Mouse (Mus musculus) ovary, postnatal 36 days (tissue): ENCODE measurements around the gene Pdzrn3.

ENCODE experiments used
- DNase-seq: peaks from one replicate; pipeline ENCODE4 v3.0.0; 2022; ENCODE audit warnings: low spot score, mixed read lengths

The Pdzrn3 gene

GRCm38 (mm10) chr6:101377167-101377934 is at the start of gene Pdzrn3:
Pdzrn3 (minus strand) TSS chr6:101377897.
- peak; percentile 57 for DNase-seq

DNA sequence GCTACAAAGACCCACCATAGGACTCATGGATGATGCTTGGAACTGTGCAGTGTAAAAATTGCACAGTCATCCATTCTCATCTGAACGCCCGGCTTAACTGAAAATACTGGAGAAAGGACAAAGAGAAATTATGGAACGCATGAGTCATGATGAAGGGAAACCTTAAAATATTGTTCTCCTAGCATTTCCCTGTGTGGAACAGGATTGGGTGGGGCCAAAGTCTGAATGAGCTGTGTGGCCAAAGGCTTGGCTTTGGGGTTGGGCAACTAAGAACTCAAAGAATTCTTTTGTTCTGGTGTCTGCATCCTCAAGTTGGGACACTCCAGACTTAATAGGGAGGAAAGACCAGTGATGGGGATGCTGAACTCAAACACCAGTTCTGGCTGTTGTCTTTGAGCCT is 49.6 kb upstream of the Pdzrn3 start:
- no peak for DNase-seq

- DNase-seq = no peak
These were observed 48.6 kb upstream of the Pdzrn3 start for GRCm38 (mm10) chr6:101426301-101426700.

DNA sequence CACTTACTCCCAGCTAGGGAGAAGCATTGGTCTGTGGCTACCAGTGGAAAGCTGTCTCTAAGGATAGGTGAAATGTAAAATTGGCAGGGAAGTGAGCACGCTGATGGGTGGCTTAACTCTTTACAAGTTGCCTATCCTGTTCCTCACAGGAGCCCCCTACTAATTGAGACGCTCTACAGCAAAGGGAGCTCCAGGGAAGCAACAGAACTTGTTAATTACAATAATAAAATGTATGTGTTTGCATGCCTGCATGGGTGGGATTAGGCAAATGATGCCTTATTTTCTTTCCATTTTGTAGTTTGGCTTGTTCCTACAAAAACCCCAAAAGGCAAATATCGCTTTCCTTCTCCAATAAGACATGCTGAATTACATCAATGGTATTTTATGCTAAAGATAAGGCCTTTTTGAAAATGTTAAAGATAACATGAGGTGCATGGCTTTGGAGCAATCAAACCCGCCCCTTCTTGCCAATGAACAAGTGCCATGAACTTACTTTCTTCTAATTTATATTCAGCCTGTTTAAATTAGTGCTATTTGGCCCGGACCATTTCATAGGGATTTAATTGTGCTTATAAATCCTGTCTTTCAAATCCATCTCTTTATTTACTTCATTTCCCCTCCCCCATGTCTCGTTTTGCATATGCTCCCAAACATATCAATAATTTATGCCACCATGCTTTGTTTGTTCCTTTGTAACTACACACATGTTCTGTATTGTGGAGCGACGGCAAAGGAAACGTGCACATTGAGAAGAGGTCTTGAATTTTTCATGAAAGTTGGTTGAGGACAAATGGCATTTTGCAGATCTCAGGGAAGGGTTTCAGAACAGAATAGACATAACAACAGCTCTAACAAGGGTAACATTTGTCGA is 44.6 kb upstream of the Pdzrn3 start:
- no peak for DNase-seq

GRCm38 (mm10) chr6:101418213-101418612 is 40.5 kb upstream of the Pdzrn3 start:
- no peak for DNase-seq

- no peak for DNase-seq
These were observed 34.0 kb upstream of the Pdzrn3 start for GRCm38 (mm10) chr6:101411701-101412100.

DNA sequence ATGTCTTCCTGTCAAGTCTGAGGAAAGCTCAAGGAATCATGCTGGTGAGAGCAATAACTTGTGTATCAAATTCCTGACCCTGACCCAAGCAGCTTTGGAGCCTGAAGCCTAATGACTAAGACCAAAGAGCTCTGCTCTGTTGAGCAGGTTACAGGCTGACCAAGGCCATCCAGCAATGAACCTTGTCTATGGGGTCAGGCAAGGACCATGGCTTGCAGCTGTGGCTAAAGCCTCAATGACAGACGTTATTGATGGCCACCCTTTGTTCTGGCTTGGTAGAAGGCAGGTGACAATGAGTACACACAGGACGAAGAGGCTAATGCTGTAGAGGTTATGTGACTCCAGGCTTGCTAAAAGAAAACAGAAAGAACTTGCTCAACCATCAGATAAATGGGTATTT is 33.4 kb upstream of the Pdzrn3 start:
- no peak for DNase-seq

GRCm38 (mm10) chr6:101396711-101397110 is 19.0 kb upstream of the Pdzrn3 start:
- DNase-seq = no peak

DNA sequence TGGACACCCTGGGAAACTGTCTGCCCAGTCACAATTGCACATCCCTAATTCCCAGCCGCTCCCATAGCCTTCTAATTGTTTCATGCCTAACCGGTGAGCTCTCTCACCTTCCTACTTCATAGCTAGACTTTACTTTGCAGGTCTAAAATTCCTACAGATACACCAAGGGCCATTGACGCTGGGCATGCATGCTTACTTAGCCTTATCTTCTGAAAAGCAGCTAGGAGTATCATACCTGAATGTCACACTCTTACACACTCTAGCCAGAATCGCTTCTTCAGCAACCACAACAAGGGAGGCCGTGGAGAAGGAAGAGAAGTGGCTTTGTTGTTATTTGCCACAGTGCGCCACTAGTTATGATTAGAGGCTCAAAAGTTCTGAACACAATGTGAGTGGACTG is 18.2 kb upstream of the Pdzrn3 start:
- DNase-seq = no peak

DNA sequence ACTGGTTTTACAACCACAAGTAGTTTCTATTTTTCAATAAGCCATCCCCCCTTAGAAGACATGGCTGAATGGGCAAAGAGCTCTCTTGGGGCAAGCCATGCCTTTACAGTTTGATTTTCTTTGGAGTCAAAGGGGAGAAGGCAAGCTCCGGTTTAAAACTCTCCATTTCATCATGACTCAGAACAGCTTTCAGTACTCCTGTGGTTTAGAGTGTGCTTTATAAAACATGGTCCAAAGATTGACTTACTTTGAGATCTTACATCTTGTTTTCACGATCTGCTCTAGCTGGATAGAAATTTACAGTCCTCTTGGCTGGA is 15.1 kb upstream of the Pdzrn3 start:
- DNase-seq = no peak

DNA sequence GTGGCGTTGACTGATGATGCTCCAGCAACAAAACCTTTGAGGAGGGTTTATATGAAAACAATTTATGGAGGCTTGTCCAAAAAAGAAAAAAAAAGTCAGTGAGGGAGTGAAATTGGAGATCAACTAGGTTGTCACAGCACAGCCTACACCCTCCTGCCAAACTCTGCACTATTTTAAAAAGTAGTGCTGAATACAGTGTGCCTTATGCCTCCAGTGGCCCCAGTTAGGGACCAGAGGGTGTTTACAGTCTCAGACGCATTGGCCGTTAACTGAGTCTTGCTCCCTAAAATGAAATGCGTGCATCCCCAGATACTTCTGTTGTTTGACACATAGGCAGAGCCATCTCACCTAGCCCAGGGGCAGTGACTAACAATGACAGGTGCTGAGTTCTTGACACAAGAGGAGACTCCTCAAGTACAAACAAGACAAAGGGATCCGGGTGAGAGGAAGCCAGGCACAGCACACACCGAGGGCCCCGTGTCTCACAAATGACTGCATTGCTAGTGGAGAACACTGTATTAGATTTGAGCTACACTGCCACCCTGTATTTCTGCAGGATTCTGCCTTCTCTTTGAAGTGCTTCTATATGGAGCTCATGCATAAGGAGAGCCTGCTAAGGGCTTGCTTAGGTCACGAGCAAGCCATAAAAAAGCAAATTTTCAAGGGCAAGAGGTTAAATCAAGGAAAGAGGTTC is 14.6 kb upstream of the Pdzrn3 start:
- DNase-seq = no peak

- DNase-seq = no peak
These were observed 7.8 kb upstream of the Pdzrn3 start for GRCm38 (mm10) chr6:101385490-101385889.

DNA sequence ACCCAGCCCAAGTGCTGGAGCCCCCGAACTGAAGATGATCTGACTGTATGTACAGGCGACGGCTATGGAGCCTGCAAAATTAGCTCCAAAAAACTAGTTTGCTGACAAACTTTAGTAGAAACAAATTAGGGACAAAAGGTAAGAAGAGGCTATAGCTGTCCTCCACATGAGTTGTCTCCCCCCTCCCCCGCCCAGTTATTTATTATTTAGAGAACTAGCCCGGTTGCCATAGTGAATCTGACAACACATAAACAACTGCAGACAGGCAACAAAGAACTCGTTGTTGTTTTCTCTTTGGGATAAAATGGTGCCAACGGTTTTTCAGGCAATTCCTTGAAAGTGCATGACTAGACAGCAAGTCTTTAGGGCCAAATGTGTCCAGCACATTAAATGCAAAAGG is 7.3 kb upstream of the Pdzrn3 start:
- no peak for DNase-seq

DNA sequence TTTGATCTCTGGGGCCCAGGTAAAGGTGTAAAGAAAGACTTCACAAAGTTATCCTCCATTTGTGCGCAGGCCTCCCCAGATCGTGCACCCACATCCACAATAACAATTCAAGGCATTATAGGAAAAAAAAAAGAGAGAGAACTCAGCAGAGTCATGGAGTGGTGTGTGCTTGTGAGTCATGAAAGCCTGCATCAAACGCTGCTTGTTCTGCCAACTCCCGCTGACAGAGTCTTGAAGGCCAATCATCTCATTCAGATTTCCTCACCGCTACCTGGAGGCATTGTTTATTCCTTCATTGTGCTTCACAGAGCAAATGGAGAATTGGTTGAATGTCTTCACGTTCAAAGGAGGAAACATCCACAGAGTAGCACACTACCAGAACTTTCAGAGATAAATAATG is 6.8 kb upstream of the Pdzrn3 start:
- no peak for DNase-seq

DNA sequence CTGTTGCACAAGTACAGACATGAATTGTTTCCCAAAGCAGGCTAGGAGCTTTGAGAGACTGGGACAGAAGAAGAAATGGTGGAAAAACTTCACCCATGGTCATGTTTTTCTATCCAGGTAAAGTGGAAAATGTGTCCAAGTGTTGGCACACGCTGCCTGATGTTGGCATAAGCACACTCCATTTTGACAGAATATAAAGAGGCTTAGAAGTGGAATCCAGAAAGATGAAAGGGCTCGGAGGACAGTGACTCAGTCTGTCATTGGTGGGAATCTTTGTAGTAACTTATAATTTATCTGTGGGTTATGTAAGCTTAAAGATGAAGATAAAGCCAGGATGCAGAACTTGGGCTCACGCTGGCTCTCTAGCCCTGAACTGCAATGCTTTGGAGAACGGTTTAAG is 5.2 kb upstream of the Pdzrn3 start:
- DNase-seq = no peak

- no peak for DNase-seq
These were observed 1.8 kb upstream of the Pdzrn3 start for GRCm38 (mm10) chr6:101379546-101379945.

GRCm38 (mm10) chr6:101377935-101378609 is 375 bp upstream of the Pdzrn3 start:
- peak; percentile 69 for DNase-seq

DNA sequence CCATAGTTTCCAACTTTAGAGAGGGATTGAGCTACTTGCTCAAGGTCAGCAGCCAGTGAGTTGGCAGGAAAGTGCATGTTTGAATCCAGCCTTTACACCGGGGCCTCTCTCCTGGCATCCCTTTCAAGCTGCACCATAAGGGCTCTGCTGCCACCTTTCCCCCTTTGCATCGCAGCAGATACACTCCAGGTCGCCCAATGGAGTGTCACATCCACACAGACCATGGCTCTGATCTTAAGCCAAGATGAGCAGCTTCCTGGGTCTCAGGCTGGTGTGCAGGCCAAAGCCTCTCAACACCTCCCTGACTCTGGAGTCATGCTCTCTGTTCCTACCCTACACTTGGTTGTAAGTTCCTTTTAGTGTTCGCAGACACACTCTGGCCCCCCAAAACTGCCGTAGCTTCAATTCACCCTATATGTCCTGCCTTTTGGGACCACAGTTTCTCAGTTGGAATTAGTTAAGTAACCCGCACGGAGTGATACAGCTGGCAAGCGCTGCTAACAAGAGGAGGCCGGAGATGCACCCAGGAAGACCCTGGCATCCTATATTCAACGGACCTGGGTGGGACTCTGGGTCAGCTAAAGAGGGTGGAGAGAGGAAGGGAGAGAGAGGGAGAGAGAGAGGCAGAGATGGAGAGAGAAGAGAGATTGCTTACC is 1.1 kb downstream of the Pdzrn3 start:
- no peak for DNase-seq

DNA sequence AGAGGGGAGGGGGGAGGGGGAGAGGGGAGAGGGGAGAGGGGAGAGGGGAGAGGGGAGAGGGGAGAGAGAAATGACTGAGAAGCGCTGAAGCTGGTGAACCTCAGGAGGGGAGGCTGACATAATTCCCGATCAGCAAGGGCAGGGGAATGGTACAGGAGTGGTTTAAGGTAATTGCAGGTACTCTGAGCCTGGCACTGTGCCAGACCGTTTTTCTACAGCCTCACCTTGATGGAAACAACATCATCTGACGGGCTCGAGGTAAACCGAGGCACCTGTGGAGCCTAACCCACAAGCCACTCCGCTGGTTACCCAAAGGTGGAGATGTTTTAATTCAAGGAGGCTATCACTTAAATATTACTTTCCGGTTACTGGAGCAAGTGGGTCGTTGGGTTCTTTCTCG is 1.6 kb downstream of the Pdzrn3 start:
- DNase-seq = no peak

DNA sequence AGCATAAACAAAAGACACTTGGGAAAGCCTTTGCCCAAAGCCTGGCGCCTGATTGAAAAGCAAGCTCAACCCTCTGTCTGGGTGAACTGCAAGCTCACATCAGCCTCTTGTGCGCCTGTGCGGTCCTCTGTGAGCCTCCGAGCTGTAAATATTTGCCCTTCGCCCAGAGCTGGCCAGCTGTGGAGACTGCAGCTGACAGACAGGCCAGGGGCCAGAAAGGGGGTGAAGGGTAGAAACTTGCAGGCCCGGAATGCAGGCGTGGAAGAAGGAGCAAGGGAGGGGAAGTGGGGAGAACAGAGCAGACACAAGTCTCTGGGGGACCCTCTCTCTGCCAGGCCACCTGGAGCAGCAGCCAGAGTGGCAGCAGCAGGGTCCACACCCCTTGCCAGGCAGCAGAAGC is 3.0 kb downstream of the Pdzrn3 start:
- peak; percentile 49 for DNase-seq

DNA sequence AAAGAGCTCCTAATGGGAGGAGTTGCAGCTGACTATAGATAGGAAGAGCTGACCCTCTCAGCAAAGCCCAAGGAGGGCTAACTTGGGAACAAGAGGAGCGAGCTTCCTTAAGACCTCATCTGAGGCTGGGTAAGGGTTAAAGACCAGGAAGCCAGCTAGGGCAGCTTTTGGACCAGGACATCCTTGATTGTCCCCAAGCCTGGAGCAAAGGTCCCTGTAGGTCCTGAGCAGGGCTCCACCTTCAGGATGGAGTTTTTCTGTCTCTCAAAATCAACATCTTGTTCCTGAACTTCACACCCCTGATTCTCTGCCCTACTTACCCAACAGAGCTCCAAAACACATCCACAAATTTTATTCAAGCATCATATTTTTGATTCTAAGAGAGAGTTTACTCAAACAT is 3.5 kb downstream of the Pdzrn3 start:
- DNase-seq = no peak

DNA sequence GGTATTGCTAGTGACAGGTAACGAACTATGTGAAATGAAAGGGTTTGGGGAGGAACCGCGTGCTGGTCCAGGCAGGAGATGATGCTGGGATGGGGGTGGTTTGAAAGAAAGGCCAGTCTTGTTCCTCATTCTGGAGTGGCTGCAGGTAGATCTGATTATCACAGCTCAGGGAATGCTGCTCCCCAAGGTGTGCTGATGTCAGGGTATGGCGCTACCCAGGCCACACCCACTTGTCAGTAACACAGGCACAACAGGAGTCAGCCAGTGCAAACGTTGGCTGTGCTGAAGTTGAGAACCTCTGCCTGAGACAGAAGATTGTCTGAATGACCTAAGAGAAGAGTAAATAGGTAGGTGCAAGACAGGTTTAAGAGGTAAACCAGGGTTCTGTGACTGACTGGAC is 4.7 kb downstream of the Pdzrn3 start:
- DNase-seq = no peak
